Mouse (Mus musculus) myocyte (in vitro differentiated cells): ENCODE measurements around the gene Ang.

ENCODE experiments used
- CEBPB ChIP-seq: IDR thresholded peaks from 2 replicates; pipeline ENCODE4 v1.6.1; 2011; ENCODE audit warnings: mild to moderate bottlenecking, moderate library complexity; ENCODE audit not compliant: poor library complexity, insufficient read depth, severe bottlenecking
- MAX ChIP-seq: IDR thresholded peaks from one replicate; pipeline ENCODE4 v1.6.1; 2011; ENCODE audit warnings: low read depth, mild to moderate bottlenecking, control low read depth
- POLR2A ChIP-seq: IDR thresholded peaks from one replicate; pipeline ENCODE4 v1.6.1; 2011; ENCODE audit warnings: low read depth, mild to moderate bottlenecking, control low read depth, moderate library complexity; ENCODE audit not compliant: insufficient read length
- POLR2AphosphoS2 ChIP-seq: IDR thresholded peaks from one replicate; pipeline ENCODE4 v1.6.1; 2011; ENCODE audit warnings: low read depth, control low read depth; ENCODE audit not compliant: insufficient read length
- TCF3 ChIP-seq: IDR thresholded peaks from one replicate; pipeline ENCODE4 v1.6.1; 2011; ENCODE audit warnings: low read depth, control low read depth; ENCODE audit not compliant: insufficient read length
- USF1 ChIP-seq: IDR thresholded peaks from one replicate; pipeline ENCODE4 v1.6.1; 2011; ENCODE audit warnings: low read depth, mild to moderate bottlenecking, control low read depth, moderate library complexity

GRCm38 (mm10) chr14:51057401-51057831, 33.5 kb upstream of the Ang start, which contains the start of gene Rnase12:
- TF ChIP-seq USF1: no peak
- no peak for TF ChIP-seq POLR2A
- TF ChIP-seq MAX: no peak
- TF ChIP-seq CEBPB: no peak
- no peak for TF ChIP-seq TCF3
- TF ChIP-seq POLR2AphosphoS2: no peak
